Mouse (Mus musculus) gastrocnemius, adult 18-20 months (tissue): Measurements from ENCODE around the gene Fgfr2. TPM values are rescaled to one million over a fixed set of nuclear protein-coding genes. Genes with fewer than 3 reads are reported as not detected.
A peak's percentile ranks its signal among the peaks of the same experiment; 100 is the strongest.

Experiments used
- DNase-seq: peaks from one replicate; pipeline ENCODE4 v3.0.0; 2021; ENCODE audit warnings: low spot score
- total RNA-seq, 2 experiments: library from RNA; stranded (reverse); gene quantifications; 2 replicates each; pipeline ENCODE4 v1.2.3; 2021

The Fgfr2 gene
- total RNA-seq, 2 experiments from 2014 or later: 0.43 to 0.88 TPM

- no peak for DNase-seq
Observed at GRCm38 (mm10) chr7:133010477-133010876, 112.7 kb downstream of the Fgfr2 start.

- DNase-seq: no peak
Observed at GRCm38 (mm10) chr7:133009676-133010075, 113.5 kb downstream of the Fgfr2 start.

GRCm38 (mm10) chr7:133008663-133009062, 114.5 kb downstream of the Fgfr2 start:
- no peak for DNase-seq

GRCm38 (mm10) chr7:133007343-133007742, 115.8 kb downstream of the Fgfr2 start:
- DNase-seq: peak; percentile 55

GRCm38 (mm10) chr7:133005772-133006171, 117.4 kb downstream of the Fgfr2 start:
- no peak for DNase-seq

GRCm38 (mm10) chr7:133003421-133003820, 119.7 kb downstream of the Fgfr2 start:
- peak; percentile 90 for DNase-seq

- DNase-seq: no peak
Observed at GRCm38 (mm10) chr7:133002271-133002670, 120.9 kb downstream of the Fgfr2 start.

- DNase-seq: no peak
Observed at GRCm38 (mm10) chr7:133001388-133001787, 121.8 kb downstream of the Fgfr2 start.

GRCm38 (mm10) chr7:132999061-132999460, 124.1 kb downstream of the Fgfr2 start:
- DNase-seq: no peak

GRCm38 (mm10) chr7:132998639-132999038, 124.5 kb downstream of the Fgfr2 start:
- DNase-seq: no peak

GRCm38 (mm10) chr7:132996391-132996790, 126.8 kb downstream of the Fgfr2 start:
- DNase-seq: peak; percentile 63

- no peak for DNase-seq
Observed at GRCm38 (mm10) chr7:132994628-132995191, 128.4 kb downstream of the Fgfr2 start.

GRCm38 (mm10) chr7:132994120-132994519, 129.0 kb downstream of the Fgfr2 start:
- DNase-seq: no peak

GRCm38 (mm10) chr7:132992967-132993615, 130.1 kb downstream of the Fgfr2 start:
- DNase-seq: peak; percentile 71

- DNase-seq: peak; percentile 66
Observed at GRCm38 (mm10) chr7:132991240-132991900, 131.8 kb downstream of the Fgfr2 start.

GRCm38 (mm10) chr7:132989839-132990238, 133.3 kb downstream of the Fgfr2 start:
- no peak for DNase-seq

- DNase-seq: no peak
Observed at GRCm38 (mm10) chr7:132982639-132983038, 140.5 kb downstream of the Fgfr2 start.

- no peak for DNase-seq
Observed at GRCm38 (mm10) chr7:132977981-132978380, 145.2 kb downstream of the Fgfr2 start.

- no peak for DNase-seq
Observed at GRCm38 (mm10) chr7:132976079-132976478, 147.1 kb downstream of the Fgfr2 start.

- no peak for DNase-seq
Observed at GRCm38 (mm10) chr7:132972079-132972478, 151.1 kb downstream of the Fgfr2 start.

- DNase-seq: no peak
Observed at GRCm38 (mm10) chr7:132965707-132966106, 157.4 kb downstream of the Fgfr2 start.

GRCm38 (mm10) chr7:132964395-132964794, 158.8 kb downstream of the Fgfr2 start:
- DNase-seq: peak; percentile 34

GRCm38 (mm10) chr7:132950613-132951012, 172.5 kb downstream of the Fgfr2 start:
- no peak for DNase-seq
